Mouse (Mus musculus): Measurements from ENCODE around the gene Esp6.
"Not testable (repeated sequence)": the region's sequence is repeated elsewhere in the genome, so short reads cannot be mapped to it uniquely, and the experiment has no call there.

The Esp6 gene

GRCm38 (mm10) chr17:40561207-40561606, at the start of gene Esp6:
TSS of gene Esp6 (plus strand) at chr17:40561507.
- no peak for DNase-seq (ENCODE audit: low spot score)

- DNase-seq (ENCODE audit: low spot score) = no peak
Observed at GRCm38 (mm10) chr17:40519818-40520217, 41.5 kb upstream of the Esp6 start, which contains the start of gene Esp8. TSS of gene Esp8 (plus strand) at chr17:40520022.

GRCm38 (mm10) chr17:40529813-40530212, 31.5 kb upstream of the Esp6 start:
- DNase-seq (ENCODE audit: low spot score) = no peak

- DNase-seq (ENCODE audit: low spot score) = no peak
Observed at GRCm38 (mm10) chr17:40531147-40531546, 30.2 kb upstream of the Esp6 start.

GRCm38 (mm10) chr17:40547005-40547404, 14.3 kb upstream of the Esp6 start:
- not testable (repeated sequence) for DNase-seq (ENCODE audit: low spot score)

- no peak for DNase-seq (ENCODE audit: low spot score)
Observed at GRCm38 (mm10) chr17:40553470-40553869, 7.8 kb upstream of the Esp6 start.

- not testable (repeated sequence) for DNase-seq (ENCODE audit: low spot score)
Observed at GRCm38 (mm10) chr17:40583906-40584305, 22.6 kb downstream of the Esp6 start.

- no peak for DNase-seq (ENCODE audit: low spot score)
Observed at GRCm38 (mm10) chr17:40591297-40591696, 30.0 kb downstream of the Esp6 start.

- DNase-seq (ENCODE audit: low spot score) = no peak
Observed at GRCm38 (mm10) chr17:40598294-40598693, 37.0 kb downstream of the Esp6 start, which contains the start of gene Esp4. TSS of gene Esp4 (plus strand) at chr17:40598594.

Measured in left cerebral cortex, adult 11 months (tissue).